Mouse (Mus musculus) adrenal gland, adult 8-10 months (tissue): ENCODE measurements around the gene H2-M10.2. TPM values are rescaled to one million over a fixed set of nuclear protein-coding genes. Genes with fewer than 3 reads are reported as not detected.
"Not testable (repeated sequence)": the region's sequence is repeated elsewhere in the genome, so short reads cannot be mapped to it uniquely, and the experiment has no call there.

Source experiments
- DNase-seq: peaks from one replicate; pipeline ENCODE4 v3.0.0; 2022
- total RNA-seq, 4 experiments: library from RNA; stranded (reverse); gene quantifications; 2 replicates each; pipeline ENCODE4 v1.2.4; 2022

The H2-M10.2 gene
- total RNA-seq, 4 experiments from 2014 or later = not detected

DNA sequence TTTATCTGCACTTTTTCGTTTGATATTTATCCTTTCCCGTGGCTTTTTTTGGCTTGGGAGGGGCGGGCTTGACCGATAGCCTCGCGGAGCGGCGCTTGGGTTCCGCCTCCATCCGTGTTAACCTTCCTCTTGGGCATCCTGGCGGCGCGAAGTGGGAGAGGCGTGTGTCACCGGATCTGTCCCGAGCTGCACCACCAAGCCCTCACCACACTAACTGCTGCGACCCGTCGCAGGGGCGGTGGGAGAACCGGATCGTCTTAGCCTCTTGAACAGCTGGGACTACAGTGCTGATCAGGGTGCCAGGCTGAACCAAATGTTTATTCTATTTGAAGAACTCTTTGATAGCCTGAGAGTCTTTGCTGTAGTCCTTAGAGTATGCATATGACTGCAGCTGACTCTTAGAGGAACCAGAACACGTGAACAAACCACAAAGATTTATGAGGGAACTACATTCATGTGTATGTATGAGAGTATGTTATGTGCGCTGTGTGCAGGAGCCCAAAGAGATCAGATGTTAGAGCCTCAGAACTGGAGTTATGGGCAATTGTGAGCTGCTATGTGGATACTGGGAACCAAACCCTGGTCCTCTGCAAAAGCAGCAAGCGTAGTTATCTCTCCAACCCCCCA, 33.9 kb downstream of the H2-M10.2 start:
- no peak for DNase-seq

DNA sequence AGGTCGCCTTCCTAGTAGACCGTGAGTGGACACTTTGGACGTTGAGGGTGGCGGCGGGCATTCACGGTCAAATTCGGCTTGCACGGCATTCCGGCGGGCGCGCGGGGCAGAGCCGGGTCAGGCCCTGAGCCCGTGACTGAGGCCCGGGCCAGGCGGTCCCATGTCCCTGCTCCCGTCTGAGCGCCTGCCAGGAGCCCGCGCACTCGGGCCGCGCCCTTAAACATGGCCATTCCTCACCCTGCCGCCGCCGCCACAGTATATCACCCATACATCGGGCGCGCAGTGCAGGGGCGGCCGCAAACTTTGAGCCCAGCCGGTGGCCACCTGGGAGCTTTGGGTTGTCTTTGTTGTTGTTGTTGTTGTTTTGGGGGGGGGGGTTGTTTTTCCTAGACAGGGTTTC, 37.4 kb downstream of the H2-M10.2 start:
- DNase-seq = no peak

- no peak for DNase-seq
Observed at GRCm38 (mm10) chr17:36245741-36246140, 40.5 kb downstream of the H2-M10.2 start.

DNA sequence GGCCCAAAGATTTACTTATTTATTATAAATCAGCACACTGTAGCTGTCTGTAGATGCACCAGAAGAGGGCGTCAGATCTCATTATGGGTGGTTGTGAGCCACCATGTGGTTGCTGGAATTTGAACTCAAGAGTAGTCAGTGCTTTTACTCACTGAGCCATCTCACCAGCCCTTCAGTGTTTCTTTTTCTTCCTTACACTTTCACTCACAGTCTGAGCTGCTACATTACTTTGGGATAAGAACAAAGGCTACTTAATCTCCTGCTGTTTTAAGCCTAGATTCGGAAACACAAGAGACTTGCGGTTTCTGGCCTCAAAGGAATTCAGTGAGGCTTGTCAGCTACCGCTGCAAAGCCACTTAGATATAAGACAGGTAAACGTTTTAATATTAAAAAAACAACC, 42.3 kb downstream of the H2-M10.2 start:
- no peak for DNase-seq

- DNase-seq = no peak
Observed at GRCm38 (mm10) chr17:36240637-36241213, 45.6 kb downstream of the H2-M10.2 start.

DNA sequence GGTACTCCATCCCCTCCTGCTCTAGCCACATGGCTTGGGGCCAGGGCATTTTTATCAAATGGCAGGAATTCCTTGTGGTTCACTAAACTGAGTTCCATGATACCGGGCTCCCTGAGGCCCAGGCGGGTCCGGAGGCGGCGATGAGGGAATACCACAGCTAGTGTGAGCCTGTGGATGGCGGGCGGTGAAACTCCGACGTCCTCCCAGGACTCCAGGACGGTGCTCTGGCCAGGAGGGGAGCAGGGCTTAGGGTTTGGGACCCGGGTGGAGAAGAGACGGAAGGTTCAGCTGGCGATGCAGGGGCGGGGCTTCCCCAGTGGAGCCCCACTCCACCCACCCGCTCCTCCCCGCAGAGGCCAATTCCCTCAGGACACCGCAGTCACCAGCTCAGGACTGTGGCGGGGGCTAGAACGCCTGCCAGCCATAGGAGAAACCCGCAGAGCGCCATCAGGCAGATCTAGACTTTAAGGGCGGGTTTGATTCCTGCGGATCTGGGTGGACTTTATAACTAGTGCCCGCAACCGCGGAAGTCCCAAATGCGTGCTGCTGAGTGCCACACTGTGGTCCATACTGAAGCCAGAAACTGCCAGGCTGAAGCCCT, 48.9 kb downstream of the H2-M10.2 start:
- no peak for DNase-seq

DNA sequence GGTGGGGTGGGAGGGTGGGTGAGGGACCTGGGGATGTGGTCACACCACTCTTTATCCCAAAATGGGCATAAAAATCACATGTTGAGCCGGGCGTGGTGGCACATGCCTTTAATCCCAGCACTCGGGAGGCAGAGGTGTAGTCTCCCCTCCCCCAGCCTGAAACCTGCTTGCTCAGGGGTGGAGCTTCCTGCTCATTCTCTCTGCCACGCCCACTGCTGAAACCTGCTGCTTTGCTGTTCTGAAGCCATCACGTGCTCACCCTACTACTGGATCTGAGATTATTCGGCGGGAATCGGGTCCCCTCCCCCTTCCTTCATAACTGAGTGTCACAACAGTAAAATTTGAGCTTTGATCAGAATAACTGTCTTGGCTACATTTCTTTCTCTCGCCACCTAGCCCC, 51.0 kb downstream of the H2-M10.2 start:
- not testable (repeated sequence) for DNase-seq

Other genes with a start within 250 kb of the H2-M10.2 start
- 10 to 100 TPM; 33.8 to 65.4 (median 46.3) TPM for gene H2-T22, start 243.7 kb downstream of the H2-M10.2 start, total RNA-seq
- under 1 TPM in 2 of 4 experiments, not detected in 2; 0.17 to 0.30 TPM for gene Gm6034, start 243.5 kb downstream of the H2-M10.2 start, total RNA-seq
- gene Gm11127, start 228.1 kb downstream of the H2-M10.2 start, total RNA-seq = 1 to 10 TPM; 5.8 to 7.9 (median 6.7) TPM
- 1 to 10 TPM in 1 of 4 experiments, under 1 TPM in 3; 0.23 to 1.1 (median 0.58) TPM for gene Gm19684, start 164.8 kb downstream of the H2-M10.2 start, total RNA-seq
- under 1 TPM in 2 of 4 experiments, not detected in 2; 0.62 to 0.65 TPM for gene Gm7030, start 157.1 kb downstream of the H2-M10.2 start, total RNA-seq
- 1 to 10 TPM in 1 of 4 experiments, under 1 TPM in 1, not detected in 2; 0.40 to 1.2 TPM for gene Gm8909, start 118.0 kb downstream of the H2-M10.2 start, total RNA-seq
- gene H2-T3, start 96.2 kb downstream of the H2-M10.2 start, total RNA-seq = not detected
- 10 to 100 TPM; 38.8 to 46.8 (median 43.4) TPM for gene Rpp21, start 28.4 kb downstream of the H2-M10.2 start, total RNA-seq
- gene Trim39, start 14.2 kb downstream of the H2-M10.2 start, total RNA-seq = 10 to 100 TPM; 17.9 to 32.7 (median 23.6) TPM
- not detected for gene H2-M10.1, start 39.7 kb upstream of the H2-M10.2 start, total RNA-seq
- not detected for gene H2-M10.3, start 81.9 kb upstream of the H2-M10.2 start, total RNA-seq
- not detected for gene H2-M10.4, start 175.8 kb upstream of the H2-M10.2 start, total RNA-seq